Mouse (Mus musculus) adrenal gland (tissue): ENCODE results near the gene Agtpbp1.

Experiments used
- intact Hi-C: fragments of 180-260 bp; cut with DNase I; formaldehyde crosslinking; loops from one replicate; pipeline ENCODE4 v1.15.1; 2025

Agtpbp1 gene

DNA sequence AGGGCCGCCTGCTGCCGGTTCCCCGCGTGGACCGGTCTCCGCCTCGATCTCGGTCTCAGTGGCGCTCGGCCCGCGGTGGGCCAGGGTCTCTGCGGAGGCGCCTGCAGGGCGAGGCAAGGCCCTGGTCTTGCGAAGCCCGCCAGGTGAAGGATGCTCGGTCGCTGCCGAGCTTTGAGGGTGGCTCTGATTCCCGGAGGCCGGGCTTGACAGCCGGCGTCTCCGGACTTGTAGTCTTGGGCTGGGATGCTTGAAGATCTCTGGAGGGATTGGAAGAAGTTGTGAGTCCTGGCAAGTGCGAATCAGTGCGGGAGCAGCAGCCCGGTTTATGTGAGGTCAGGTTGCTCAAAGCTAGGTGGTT, 600 bp upstream of the Agtpbp1 start:
- intact Hi-C loops: loop anchor here (1.0 to 5.0 kb wide), 2 partner anchors 29 to 182 kb away; partner anchors contain the start of gene Isca1

DNA sequence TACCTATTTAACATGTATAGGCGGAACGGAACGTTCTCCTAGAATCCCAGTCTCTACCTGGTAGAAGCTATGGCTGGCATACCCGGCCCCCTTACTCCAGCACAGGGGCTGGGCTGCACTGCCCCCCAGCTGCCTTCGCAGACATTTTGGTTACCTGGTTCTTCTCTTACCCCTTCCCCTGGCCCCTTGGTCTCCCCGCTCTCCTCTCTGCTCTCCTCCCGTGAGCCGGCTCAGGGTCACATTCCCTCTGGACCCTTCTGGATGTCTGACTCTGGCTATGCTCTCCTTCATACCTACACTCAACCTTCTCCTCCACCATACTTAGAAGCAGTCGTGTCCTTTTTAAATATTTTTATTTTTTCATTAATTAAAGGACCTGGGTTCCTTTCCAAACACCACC, 546 bp downstream of the Agtpbp1 start:
- intact Hi-C loops: no loop called here

DNA sequence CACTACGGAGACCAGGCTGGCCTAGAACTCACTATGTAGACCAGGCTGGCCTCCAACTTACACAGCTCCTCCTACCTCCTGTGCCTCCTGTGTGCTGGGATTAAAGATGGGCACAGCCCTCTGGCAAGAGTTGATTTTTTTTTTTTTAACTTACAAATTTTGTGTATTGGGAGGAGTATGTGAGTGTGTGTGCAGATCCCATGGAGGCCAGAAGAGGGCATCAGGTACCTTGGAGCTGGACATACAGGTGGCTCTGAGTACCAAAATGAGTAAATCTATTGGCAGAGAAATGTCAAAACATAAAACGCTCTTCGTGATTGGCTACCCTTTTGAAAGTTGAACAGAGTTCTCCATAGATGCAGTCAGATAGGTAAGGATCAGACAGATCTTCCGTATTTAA, 4.1 kb downstream of the Agtpbp1 start:
- intact Hi-C loops: no loop called here

DNA sequence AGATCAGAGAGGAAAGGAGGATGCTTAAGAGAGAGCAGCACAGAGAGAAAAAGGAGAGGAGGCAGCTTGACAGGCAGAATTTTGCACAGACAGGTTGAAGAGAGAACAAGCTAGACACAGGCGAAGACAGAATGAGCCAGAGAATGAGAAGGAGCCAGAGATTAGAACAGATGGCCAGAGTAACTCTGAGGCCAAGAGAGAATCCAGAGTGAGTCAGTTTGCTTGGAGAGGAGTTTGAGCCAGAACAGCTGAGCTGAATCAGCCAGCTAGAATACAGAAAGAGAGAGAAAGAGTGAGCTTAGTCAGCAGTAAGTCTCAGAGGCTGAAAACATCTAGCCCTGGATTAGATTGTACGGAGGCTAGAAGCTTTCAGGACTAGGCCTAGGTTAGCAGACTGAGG, 12.5 kb downstream of the Agtpbp1 start:
- intact Hi-C loops: no loop called here

DNA sequence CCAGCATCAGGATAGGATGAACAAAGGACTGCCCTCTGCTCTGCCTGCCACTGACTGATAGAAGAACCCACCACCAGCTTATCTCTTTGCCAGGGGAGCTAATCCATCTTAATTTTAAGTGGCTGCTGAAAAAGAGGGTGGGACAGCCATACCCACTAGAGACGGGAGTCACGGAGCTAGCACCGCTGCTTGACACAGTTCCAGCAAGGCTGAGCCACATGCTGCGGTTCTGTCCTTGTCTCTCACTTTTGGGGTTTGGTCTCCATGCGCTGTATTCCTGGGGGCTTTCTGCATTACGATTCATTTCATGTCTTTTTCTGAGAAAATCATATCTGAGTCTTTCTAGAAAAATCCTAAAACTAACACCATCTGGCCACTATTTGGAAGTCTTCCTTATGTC, 13.9 kb downstream of the Agtpbp1 start:
- intact Hi-C loops: no loop called here

DNA sequence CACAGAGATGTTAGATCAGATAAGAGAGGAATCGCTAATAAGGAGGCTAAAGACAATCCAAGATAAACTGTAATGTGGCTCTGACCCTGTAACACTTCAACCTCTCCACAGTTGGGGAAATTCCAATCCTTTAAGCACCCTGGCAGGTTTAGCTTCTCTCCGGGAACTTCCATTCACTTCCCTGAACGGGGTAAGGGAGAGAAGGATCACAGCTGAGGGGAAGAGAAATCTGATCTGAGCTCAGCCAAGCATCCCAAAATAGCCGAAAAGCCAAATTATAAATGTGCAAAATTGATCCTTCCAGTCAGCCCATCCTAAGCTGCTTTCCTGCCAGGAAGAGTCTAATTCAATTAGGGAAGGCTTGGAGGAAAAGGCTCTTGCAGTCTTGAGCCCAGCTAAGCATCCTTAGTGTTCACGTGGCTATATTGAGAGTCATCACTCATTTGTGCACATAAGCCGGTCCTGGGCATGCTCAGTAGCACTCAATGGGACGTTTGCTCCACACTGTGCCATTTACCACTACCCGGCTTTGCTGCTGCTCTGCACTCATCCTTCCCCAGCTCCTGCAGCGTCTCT, 19.0 kb downstream of the Agtpbp1 start:
- intact Hi-C loops: no loop called here

DNA sequence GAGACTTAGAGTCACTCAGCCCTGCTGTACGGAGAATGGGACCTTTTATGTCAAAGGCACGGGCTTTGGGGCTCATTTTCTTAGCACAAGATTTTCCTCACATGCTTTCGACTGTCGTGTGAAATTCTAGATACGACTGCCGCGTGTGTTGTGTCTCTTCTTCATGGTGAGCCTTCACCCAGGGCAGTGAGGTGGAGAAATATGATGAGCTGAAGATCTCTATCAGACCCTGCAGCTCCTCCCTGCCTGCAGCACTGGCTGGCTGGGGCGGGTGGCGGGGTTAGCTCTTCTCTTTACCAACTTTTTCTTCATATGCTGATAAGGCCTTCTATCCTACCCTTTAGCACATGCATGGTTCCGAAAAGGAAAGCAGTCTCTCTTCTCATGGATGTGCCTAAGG, 20.1 kb downstream of the Agtpbp1 start:
- intact Hi-C loops: no loop called here

DNA sequence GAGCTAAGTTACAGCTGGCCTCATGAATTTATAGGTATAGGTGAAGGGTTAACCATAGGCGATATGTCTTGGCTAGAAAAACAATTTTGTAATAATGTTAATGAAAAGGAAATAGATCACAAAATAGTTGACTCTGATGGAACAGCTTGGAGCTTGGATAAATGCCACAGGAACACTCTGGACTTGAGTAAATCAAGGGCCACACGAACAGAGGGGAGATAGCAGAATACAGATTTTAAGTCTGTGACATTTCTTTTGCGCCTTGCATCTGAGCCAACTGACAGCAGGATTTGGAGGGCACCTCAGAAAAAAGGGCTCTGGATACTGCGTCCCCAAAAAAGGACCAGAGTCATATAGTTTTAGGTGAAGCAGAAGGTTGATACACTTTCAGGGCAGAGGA, 20.5 kb downstream of the Agtpbp1 start:
- intact Hi-C loops: no loop called here

DNA sequence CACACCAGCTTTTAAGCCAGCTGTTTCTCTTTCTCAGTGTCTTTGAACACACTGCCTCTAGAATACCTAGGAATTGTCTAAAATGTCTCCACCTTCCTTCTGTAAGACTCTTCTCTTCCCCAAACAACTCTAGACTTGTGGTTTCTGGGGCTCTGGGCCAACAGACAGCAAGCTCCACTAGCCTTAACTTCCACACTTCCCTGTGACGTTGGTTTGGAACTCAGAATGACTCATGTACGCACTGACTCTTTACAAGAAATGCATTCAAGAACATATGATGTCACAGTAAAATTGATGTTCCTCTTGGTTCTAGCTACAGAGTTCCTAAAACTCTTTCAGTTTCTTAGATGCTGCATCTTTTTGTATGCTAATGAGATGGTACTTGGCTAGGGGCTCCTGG, 22.6 kb downstream of the Agtpbp1 start:
- intact Hi-C loops: no loop called here

DNA sequence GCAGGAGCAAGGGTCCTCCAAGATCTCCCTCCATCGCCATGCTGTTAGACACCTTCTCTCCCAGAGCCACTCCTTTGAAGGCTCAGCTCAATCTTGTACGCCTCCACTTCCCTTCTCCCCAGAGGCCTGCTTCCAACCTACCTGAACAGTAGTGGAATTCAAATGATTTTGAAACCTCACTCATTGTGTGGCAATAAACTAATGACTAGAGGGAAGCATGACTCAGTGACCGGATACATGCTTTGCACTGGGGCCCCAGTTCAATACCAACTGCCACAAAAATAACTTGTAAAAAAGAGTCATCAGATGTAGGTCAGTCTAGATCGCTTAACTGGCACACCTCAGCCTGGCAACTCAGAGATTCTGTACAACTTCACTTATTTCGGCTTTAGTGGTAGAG, 26.3 kb downstream of the Agtpbp1 start:
- intact Hi-C loops: no loop called here

DNA sequence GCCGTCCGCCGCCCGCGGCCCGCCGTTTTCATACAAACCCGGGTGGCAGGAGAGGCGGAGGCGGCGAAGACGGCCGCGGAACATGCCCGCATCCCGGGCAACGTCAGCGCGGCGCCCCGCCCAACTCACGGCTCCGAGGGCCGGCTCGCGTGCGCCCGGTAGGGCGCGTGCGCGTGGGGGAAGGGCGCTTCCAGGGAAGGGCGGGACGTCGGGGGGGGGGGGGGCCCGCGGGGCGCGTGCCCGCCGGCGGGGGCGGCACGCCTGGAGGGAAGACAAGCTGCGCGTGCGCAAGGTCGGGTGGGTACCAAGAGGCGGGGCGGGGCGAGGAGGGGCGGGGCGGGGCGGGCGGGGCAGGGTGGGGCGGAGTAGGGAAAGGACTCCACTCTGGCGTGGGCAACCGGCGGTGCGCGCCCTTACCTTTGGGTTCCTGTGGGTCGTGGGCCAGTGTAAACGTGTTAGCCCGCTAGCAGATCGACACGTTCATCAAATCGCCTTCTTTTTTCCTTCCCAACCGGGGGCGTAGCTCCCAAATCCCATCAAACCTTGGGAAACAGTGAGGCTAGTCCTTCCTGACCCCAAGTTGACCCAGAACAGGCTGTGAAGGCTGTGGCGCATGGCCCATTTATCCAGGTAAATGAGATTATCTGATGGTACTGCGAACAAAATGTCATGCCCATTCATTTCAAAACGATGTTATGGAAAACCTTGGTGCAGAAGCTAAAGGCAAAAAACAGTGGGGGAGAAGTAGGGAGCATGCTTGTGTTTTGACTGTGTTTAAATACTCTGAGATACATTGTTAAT, 27.6 kb downstream of the Agtpbp1 start:
- intact Hi-C loops: no loop called here

DNA sequence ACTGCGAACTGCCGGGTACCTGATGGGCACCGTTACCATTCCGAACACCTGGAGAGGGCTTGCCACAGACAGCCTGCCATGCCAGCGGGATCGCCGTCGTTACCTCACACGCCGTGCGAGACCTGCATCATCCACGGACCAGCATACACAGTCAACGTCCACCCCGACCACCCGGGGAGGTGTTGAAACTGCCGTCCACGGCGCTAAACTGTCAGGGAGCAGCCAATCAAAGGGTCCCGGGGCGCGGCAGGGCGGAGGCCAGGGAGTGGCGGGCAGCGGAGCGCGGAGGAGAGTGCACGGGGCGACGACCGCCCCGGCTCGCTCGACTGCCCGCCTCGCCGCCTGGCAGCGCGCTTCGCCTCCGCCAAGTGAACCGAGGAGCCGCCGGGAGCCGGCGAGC, 28.4 kb downstream of the Agtpbp1 start:
- intact Hi-C loops: loop anchor here (1.0 kb wide), 1 partner anchor 29 kb away; the partner anchor contains the start of genes Agtpbp1 and Naa35

DNA sequence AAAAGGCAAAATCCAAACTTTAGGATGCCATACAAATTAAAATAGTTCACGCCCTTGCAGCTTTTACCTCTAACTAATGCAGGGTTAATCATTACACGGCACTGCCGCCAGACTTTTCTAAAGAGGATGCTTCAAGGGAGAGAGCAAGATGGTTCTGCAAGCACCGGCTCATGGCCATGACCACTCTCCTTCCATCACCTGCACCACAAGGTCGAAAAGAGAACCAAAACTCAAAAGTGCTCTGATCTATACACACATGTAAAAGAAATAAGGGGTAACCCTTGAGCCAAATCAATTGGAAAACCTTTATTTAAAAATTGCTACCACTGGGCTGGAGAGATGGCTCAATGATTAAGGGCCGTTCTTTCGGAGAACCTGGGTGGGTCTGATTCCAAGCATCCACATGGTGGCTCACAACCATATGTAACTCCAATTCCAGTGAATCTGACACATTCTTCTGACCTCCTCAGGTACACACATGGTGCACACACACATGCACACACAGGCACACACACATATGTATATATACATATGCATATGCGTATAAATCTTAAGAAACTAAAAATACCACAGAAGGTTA, 29.3 kb downstream of the Agtpbp1 start:
- intact Hi-C loops: loop anchor here (1.0 kb wide), 1 partner anchor 30 kb away; the partner anchor contains the start of genes Agtpbp1 and Naa35

DNA sequence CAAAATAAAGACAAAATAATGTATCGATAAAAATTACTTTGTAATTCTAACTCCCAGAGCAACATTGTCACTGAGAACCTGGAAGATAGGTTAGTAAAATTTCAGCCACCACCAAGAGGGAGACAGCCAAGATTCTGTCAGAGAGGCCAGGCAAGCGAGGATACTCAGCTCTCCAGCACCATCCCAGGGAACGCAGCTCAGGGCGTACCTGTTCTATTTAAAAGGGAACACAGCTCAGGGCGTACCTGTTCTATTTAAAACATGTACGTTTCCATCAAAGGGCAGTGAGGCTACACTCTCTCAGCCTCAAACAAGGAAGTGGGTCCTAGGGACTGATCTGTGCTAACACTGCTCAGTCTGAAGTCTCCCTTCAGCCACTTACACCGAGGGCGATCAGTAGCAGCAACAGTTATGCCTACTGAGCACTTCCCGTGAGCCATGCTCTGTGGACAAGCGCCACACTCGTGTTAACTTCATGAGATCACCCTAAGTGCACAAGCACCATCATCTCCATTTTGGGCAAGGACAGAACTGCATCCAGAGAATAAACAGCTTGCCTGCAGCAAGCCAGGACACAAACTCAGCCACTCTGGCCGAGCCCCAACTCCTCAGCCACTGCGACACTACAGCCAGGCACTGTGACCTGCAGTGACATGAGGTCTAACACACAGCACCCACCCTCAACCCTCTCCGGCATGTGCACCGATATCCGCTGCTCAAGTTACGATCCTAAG, 30.1 kb downstream of the Agtpbp1 start:
- intact Hi-C loops: no loop called here

DNA sequence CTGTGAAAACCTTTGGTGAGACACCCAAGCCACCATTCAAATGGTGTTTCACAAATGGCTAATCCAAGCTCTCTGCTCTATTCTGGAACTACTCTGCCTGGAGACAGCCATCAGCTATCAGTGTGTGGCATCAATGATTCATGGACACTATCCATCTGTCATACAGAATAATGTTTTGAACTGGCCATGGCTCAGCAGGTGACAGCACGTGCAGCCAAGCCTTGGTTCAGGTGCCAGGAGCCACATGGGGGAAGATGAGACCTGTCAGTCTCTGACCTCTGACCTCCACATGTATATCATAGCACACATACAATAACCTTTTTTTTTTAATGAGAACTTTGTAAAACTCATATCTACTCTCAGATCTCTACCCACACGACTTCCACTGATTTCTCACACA, 32.3 kb downstream of the Agtpbp1 start:
- intact Hi-C loops: no loop called here

DNA sequence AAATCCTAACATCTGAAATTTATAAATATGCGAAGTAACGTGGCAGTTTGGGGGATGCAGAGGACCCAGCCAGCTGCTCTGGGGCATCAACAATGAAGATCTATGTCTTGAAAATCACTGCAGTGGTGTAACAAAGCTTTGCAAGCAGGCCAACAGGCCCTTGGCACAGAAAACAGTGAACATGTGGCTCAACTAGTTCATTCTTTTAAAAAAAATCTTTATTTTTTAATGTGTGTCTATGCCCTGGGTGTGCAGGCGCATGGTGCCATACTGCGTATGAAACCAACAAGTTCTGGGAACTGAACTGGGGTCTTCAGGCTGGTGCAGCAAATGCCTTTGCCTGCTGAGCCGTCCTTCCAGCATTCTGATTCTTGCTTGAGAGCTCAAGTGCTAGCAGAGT, 32.7 kb downstream of the Agtpbp1 start:
- intact Hi-C loops: no loop called here

DNA sequence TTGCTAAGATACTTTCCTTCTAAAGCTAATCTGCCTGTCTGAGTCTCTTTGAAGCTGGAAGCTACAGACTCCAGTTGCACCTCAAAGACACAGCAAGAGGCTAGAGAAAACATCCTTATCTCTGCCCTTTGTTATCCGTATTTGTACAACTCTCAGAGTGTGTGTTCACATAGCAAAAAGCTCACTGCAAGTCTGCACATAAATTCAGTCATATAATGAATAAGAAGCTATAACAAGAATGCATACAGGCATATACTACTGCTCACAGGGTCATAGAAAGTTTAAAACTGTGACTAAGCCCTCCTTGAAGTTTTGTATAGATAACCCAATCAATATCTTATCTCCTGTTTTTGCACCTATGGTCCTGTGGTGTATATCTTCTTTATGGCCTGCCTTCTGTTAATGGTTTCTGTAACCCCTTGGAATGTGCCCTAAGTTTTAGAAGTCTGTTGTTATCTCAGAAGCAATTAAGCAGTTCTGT, 35.7 kb downstream of the Agtpbp1 start:
- intact Hi-C loops: no loop called here

DNA sequence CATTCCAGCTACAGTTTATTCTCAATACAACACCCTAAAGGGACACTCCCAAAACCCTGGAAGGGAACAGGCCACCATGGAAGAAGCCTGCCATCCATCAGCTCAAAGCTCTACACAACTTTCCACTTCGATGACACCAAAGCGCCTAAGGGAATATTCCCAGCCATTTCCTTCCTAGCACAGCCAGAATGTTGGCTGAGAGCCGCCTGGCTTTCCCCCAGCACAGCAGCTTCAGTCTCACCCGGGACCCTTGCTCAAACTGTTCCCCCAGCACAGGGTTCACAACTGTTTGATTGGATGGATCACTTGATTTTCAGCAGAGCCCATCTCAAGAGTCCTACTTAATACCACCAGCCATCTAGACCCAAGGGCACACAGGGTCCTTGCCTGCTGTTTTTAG, 37.3 kb downstream of the Agtpbp1 start:
- intact Hi-C loops: no loop called here

DNA sequence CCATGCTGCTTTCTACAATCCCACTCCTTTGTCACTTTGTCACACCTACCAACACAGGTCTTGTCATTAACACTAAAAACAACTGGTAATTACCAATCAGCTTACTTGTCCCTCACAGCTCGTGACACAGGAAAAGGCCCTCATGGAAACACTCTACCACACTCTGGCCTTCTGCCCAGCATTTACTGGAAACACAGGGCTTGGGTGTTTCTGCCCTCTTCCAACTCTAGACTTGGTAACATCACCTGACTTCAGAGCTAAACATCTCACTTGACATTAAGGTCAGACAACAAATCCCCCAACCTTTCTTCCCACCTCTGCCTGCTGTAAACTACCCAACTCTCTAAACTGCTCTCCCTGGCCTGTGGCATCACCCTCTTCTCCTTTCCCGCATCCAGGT, 37.9 kb downstream of the Agtpbp1 start:
- intact Hi-C loops: no loop called here

DNA sequence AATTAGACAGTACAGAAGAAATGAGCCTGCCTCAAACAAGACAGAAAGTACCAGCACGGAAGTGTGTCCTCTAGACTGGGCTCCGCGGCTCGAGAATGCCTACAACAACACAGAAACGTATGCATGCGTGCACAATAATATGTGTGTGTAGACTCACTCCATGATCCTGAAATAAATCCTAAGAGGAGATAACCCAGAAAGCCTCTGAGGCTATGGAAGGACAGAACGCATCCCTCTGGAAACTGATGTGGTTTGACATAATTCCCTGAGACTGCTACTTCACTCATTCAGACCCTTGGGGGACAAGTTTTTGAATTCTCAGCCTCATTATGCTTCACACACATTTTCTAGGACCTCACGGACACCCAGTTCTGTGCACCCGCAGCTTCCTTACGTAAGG, 42.6 kb downstream of the Agtpbp1 start:
- intact Hi-C loops: no loop called here

DNA sequence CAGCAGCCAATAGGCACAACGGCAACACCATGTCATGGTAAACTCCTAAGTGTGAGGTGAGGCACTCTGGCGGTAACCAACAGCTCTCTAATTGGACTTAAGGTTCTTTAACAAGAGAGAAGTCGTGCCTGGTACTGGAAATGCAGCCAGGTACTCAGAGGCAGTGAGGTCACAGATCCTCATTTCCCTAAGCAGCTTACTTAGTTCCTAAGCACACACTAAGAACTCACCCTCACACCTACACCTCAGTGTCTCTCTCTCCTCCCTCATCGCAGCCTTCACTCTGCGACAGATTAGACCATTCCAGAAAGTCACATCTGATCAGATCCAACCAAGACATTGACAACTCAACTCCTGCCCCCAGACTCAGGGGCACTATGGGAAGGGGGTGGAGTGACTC, 45.0 kb downstream of the Agtpbp1 start:
- intact Hi-C loops: no loop called here

DNA sequence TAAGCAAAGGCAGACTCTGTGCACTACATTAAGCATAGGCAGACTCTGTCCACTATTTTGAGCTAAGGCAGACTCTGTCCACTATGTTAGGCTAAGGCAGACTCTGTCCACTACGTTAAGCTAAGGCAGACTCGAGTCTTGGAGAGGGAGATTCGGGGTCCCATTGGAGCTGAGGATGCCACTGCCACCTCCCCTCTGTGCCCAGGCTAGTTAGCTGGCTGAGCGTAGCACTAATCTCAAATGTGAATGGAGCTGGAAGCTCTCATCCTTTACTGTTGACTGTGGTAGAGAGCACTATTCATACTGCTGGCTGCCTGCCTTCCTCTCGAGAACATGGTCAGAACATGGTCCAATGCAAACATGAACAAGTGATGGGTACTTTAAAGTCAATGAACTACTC, 46.4 kb downstream of the Agtpbp1 start:
- intact Hi-C loops: no loop called here
